Mouse (Mus musculus) cerebellum, postnatal 36 days (tissue): ENCODE measurements at regions not wholly inside any gene's neighbourhood (a gene's known extent, or its start where the extent isn't known, plus 50 kb on each side); places are given as distances from the start of the nearest gene placed in this dataset.

Experiments used
- DNase-seq, 2 experiments: peaks; one replicate each; pipeline ENCODE4 v3.0.0; 2021 to 2022; ENCODE audit warnings: mixed read lengths in 2 of 2

- DNase-seq: no peak
Measured at GRCm38 (mm10) chr14:100350021-100350790, 65.7 kb upstream of the Klf12 start.

- DNase-seq: peak in 1 of 2 experiments; percentile 6
Measured at GRCm38 (mm10) chr14:100348336-100349164, 64.1 kb upstream of the Klf12 start.

- no peak for DNase-seq
Measured at GRCm38 (mm10) chr14:100336926-100337325, 52.4 kb upstream of the Klf12 start.
